Mouse (Mus musculus): ENCODE results near the gene Ncaph2. TPM values are rescaled to one million over a fixed set of nuclear protein-coding genes. Genes with fewer than 3 reads are reported as not detected.

Ncaph2 gene
- polyA plus RNA-seq, 1 experiment from 2014 or later: 130 TPM

DNA sequence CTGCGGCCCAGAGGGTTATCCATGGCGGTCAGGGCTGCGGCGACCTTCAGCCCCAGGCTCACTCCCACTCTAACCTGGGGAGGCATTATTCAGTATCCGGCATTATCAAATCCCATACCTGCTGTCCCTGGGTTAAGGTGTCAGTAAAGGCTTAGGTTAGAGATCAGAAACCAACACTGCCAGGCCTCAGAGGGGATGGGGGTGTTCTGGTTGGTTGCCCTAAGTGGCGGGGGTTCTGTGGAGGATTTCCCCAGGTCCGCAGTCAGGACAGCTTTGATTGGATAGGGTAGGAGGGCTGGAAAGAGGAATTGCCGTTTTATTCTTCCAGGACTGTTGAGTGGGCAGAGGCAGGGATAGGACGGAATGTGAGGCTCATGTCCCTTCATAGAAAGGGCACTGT lies 18.8 kb downstream of the Ncaph2 start:
- peak overlapping the region; percentile 86 for H3K9ac ChIP-seq (replicated peaks)
- 53% methylated on average over 9 of the region's 9 CpGs for WGBS
- peaks cover 36% of the 10 kb centered on the region for H3K27me3 ChIP-seq
- H3K27ac ChIP-seq: peak overlapping the region; percentile 95
- peak overlapping the region; percentile 64 for H3K4me3 ChIP-seq (replicated peaks)
- no peak for ATAC-seq
- peak overlapping the region; percentile 71 for H3K4me2 ChIP-seq (replicated peaks)
- H3K9me3 ChIP-seq: no peaks in the 10 kb centered on the region
- peaks cover 34% of the 10 kb centered on the region for H3K36me3 ChIP-seq
- peaks cover 37% of the 10 kb centered on the region for H3K4me1 ChIP-seq (replicated peaks)

- 93% methylated on average over 17 of the region's 17 CpGs for WGBS
- 0 out of 2 replicates have a peak overlapping the region, but pooled peaks have one; percentile 14 for H3K9ac ChIP-seq (replicated peaks)
- H3K36me3 ChIP-seq: peaks cover 28% of the 10 kb centered on the region
- H3K4me1 ChIP-seq (replicated peaks): peaks cover 39% of the 10 kb centered on the region
- ATAC-seq: no peak
- H3K27ac ChIP-seq: no peak overlapping the region
- H3K4me3 ChIP-seq (replicated peaks): no peak overlapping the region
- peaks cover 42% of the 10 kb centered on the region for H3K27me3 ChIP-seq
- H3K4me2 ChIP-seq (replicated peaks): no peak overlapping the region
- no peaks in the 10 kb centered on the region for H3K9me3 ChIP-seq
Measured at GRCm38 (mm10) chr15:89374801-89375534, 19.4 kb downstream of the Ncaph2 start.

- no peak for ATAC-seq
- Histone ChIP-seq H3K4me3 (replicated peaks) (no peak overlapping the region), H3K4me2 (replicated peaks) (no peak overlapping the region), H3K27ac (no peak overlapping the region), H3K36me3 (peaks cover 17% of the 10 kb centered on the region), H3K27me3 (peaks cover 51% of the 10 kb centered on the region), H3K4me1 (replicated peaks) (peaks cover 39% of the 10 kb centered on the region), H3K9me3 (no peaks in the 10 kb centered on the region), H3K9ac (replicated peaks) (no peak overlapping the region)
- WGBS: 82% methylated on average over 7 of the region's 7 CpGs
Measured at GRCm38 (mm10) chr15:89376040-89376439, 20.5 kb downstream of the Ncaph2 start.

GRCm38 (mm10) chr15:89376957-89377356 lies 21.4 kb downstream of the Ncaph2 start, which contains the start of gene Tymp:
Gene Tymp, minus strand, starts transcription at chr15:89377039.
- H3K9me3 ChIP-seq: no peaks in the 10 kb centered on the region
- peaks cover 8% of the 10 kb centered on the region for H3K36me3 ChIP-seq
- peaks cover 51% of the 10 kb centered on the region for H3K27me3 ChIP-seq
- no peak for ATAC-seq
- WGBS: 27% methylated on average over 16 of the region's 16 CpGs
- no peak within 1 kb of the TSS for H3K4me2 ChIP-seq (replicated peaks)
- peaks cover 39% of the 10 kb centered on the region for H3K4me1 ChIP-seq (replicated peaks)
- no peak within 1 kb of the TSS for H3K9ac ChIP-seq (replicated peaks)
- H3K4me3 ChIP-seq (replicated peaks): no peak within 1 kb of the TSS
- no peak within 1 kb of the TSS for H3K27ac ChIP-seq

DNA sequence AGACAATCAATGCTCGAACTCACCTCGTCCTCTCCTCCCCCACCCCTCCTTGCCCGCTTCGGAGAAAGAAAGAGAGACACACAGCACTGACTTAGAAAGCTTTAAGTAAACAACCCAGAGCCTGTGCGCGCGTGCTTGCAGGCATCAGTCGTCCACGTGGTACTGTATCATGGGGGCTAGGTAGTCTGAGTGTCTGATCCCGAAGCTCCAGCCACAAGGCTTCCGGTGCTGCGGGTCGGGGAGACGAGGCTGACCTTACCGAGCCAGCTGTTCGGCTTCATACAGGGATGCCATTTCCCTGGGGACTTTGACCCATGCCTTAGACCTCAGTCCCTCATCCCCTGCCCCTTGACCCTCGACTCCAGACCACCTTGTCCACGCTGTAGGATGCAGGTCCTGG lies 21.8 kb downstream of the Ncaph2 start:
- no peak overlapping the region for H3K9ac ChIP-seq (replicated peaks)
- no peaks in the 10 kb centered on the region for H3K9me3 ChIP-seq
- no peak overlapping the region for H3K27ac ChIP-seq
- no peak overlapping the region for H3K4me3 ChIP-seq (replicated peaks)
- peaks cover 51% of the 10 kb centered on the region for H3K27me3 ChIP-seq
- H3K36me3 ChIP-seq: peaks cover 4% of the 10 kb centered on the region
- H3K4me2 ChIP-seq (replicated peaks): no peak overlapping the region
- WGBS: 7% methylated on average over 18 of the region's 18 CpGs
- no peak for ATAC-seq
- H3K4me1 ChIP-seq (replicated peaks): peaks cover 37% of the 10 kb centered on the region

DNA sequence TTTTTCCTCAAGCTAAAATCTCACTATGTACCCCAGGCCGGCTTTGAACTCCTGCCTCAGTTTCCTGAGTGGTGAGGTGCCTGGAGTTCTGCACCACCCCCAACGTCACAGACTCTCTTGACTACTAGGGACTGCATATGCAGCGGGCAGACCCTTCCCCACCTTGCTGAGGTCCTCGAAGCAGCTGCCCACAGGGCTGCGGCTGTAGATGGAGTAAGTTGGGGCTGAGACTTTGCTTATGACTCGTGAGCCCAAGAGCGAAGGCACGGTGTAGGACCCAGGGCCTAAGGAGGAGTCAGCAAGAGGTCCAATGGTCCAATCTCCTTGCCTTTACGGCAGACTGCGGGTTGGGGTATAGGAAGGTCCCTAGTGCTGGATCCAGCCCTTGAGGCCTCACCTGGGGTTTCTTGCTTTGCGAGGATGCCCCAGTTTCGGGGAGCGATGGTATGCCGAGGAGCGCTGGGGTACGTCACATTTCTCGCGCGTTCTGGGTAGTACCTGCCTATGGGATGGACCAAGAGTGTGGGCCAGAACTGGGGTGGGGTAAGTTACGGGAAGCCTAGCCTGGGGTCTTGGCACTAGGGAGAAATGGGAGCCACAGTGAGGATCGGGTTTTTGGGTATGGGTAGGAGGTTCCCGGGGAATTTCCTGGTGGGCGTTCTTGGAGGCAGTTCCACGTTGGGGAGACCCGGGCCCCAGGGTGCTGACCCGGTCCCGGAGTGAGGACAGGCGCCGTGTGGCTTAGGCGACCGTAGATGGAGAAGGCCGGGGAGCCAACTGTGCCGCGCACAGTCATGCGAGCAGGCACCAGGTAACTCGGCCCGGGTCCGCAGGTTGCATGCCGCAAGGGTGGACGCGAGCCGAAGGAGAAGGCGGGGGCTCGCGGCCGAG lies 22.7 kb downstream of the Ncaph2 start:
- Histone ChIP-seq H3K9ac (replicated peaks) (peak overlapping the region; percentile 58), H3K9me3 (no peaks in the 10 kb centered on the region), H3K36me3 (no peaks in the 10 kb centered on the region), H3K4me2 (replicated peaks) (peak overlapping the region; percentile 64), H3K27ac (no peak overlapping the region), H3K27me3 (peaks cover 51% of the 10 kb centered on the region), H3K4me3 (replicated peaks) (peak overlapping the region; percentile 38), H3K4me1 (replicated peaks) (peaks cover 29% of the 10 kb centered on the region)
- ATAC-seq: no peak
- 13% methylated on average over 42 of the region's 46 CpGs for WGBS

DNA sequence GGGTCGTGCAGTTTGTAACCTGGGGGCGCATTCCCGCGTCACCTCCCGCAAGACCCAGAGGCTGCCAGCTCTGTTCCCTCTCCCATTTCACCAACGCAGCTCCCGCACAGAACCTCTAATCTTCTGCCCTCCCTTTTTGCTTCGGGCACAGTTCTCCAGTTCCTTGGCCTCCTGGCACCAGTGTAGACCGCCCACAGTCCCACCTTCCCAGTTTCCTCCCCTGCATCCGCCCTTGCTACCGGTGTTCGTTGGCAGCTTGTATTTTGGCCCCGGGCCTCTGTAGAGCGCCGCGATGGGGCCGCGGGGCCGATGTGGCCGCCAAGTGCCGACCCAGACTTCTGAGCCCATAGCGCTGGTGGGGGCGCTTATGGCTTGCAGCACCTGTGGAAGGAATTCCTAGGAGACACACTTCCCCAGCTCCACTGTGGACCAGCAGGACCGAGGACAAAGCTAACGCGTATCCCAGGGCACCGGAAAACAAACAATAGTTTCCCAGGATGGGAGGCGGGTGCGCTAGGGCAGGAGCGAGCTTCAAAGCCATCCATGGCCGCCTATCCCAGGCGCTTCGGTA lies 23.4 kb downstream of the Ncaph2 start, which contains the start of gene Odf3b:
Gene Odf3b, minus strand, starts transcription at position 452 of the 571 bp plus-strand sequence.
- H3K27ac ChIP-seq: no peak within 1 kb of the TSS
- H3K4me3 ChIP-seq (replicated peaks): peak within 1 kb of the TSS; percentile 38
- WGBS: 1% methylated on average over 33 of the region's 33 CpGs
- H3K27me3 ChIP-seq: peaks cover 51% of the 10 kb centered on the region
- H3K4me2 ChIP-seq (replicated peaks): peak within 1 kb of the TSS; percentile 64
- ATAC-seq: peak; percentile 21; the same call in 1 of the 2 replicates
- H3K36me3 ChIP-seq: no peaks in the 10 kb centered on the region
- H3K9me3 ChIP-seq: no peaks in the 10 kb centered on the region
- peaks cover 27% of the 10 kb centered on the region for H3K4me1 ChIP-seq (replicated peaks)
- peak within 1 kb of the TSS; percentile 58 for H3K9ac ChIP-seq (replicated peaks)

- H3K4me3 ChIP-seq (replicated peaks): peak overlapping the region; percentile 38
- H3K27ac ChIP-seq: no peak overlapping the region
- no peaks in the 10 kb centered on the region for H3K36me3 ChIP-seq
- H3K4me1 ChIP-seq (replicated peaks): peaks cover 22% of the 10 kb centered on the region
- peak overlapping the region; percentile 64 for H3K4me2 ChIP-seq (replicated peaks)
- peak overlapping the region; percentile 58; the same call in 1 of the 2 replicates for H3K9ac ChIP-seq (replicated peaks)
- H3K27me3 ChIP-seq: peaks cover 51% of the 10 kb centered on the region
- peak; percentile 13; the same call in 1 of the 2 replicates for ATAC-seq
- H3K9me3 ChIP-seq: no peaks in the 10 kb centered on the region
- WGBS: 17% methylated on average over 10 of the region's 10 CpGs
Measured at GRCm38 (mm10) chr15:89379429-89379828, 23.9 kb downstream of the Ncaph2 start.

GRCm38 (mm10) chr15:89384617-89385016 lies 29.1 kb downstream of the Ncaph2 start, which contains the start of gene Klhdc7b:
Gene Klhdc7b, plus strand, starts transcription at chr15:89384917.
- ATAC-seq: no peak

GRCm38 (mm10) chr15:89387127-89387526 lies 31.6 kb downstream of the Ncaph2 start:
- Histone ChIP-seq H3K9me3 (no peaks in the 10 kb centered on the region), H3K4me2 (replicated peaks) (no peak overlapping the region), H3K27ac (no peak overlapping the region), H3K9ac (replicated peaks) (no peak overlapping the region), H3K36me3 (no peaks in the 10 kb centered on the region), H3K4me3 (replicated peaks) (no peak overlapping the region), H3K4me1 (replicated peaks) (no peaks in the 10 kb centered on the region), H3K27me3 (no peaks in the 10 kb centered on the region)
- WGBS: 54% methylated on average over 12 of the region's 12 CpGs
- no peak for ATAC-seq

More at GRCm38 (mm10) chr15:89384617-89385016, 29.1 kb downstream of the Ncaph2 start, which contains the start of gene Klhdc7b:
- Histone ChIP-seq H3K27ac (no peak within 1 kb of the TSS), H3K4me2 (replicated peaks) (no peak within 1 kb of the TSS), H3K4me1 (replicated peaks) (no peaks in the 10 kb centered on the region; the same call in 1 of the 2 replicates), H3K36me3 (no peaks in the 10 kb centered on the region), H3K9me3 (no peaks in the 10 kb centered on the region), H3K9ac (replicated peaks) (no peak within 1 kb of the TSS), H3K27me3 (peaks cover 13% of the 10 kb centered on the region), H3K4me3 (replicated peaks) (no peak within 1 kb of the TSS)
- WGBS: 92% methylated on average over 7 of the region's 7 CpGs

GRCm38 (mm10) chr15:89390081-89390480 lies 34.6 kb downstream of the Ncaph2 start:
- Histone ChIP-seq H3K4me2 (replicated peaks) (no peak overlapping the region), H3K4me3 (replicated peaks) (no peak overlapping the region), H3K4me1 (replicated peaks) (no peaks in the 10 kb centered on the region), H3K9ac (replicated peaks) (no peak overlapping the region), H3K9me3 (no peaks in the 10 kb centered on the region), H3K27ac (no peak overlapping the region), H3K36me3 (no peaks in the 10 kb centered on the region), H3K27me3 (no peaks in the 10 kb centered on the region)
- ATAC-seq: no peak
- WGBS: 86% methylated on average over 10 of the region's 10 CpGs

All from midbrain, embryonic 13.5 days (tissue).